Mouse (Mus musculus): ENCODE data around the gene Rai1. TPM values are rescaled to one million over a fixed set of nuclear protein-coding genes. Genes with fewer than 3 reads are reported as not detected.

Rai1 gene
- total RNA-seq, 2 experiments from 2014 or later: 23.4 to 24.4 TPM

DNA sequence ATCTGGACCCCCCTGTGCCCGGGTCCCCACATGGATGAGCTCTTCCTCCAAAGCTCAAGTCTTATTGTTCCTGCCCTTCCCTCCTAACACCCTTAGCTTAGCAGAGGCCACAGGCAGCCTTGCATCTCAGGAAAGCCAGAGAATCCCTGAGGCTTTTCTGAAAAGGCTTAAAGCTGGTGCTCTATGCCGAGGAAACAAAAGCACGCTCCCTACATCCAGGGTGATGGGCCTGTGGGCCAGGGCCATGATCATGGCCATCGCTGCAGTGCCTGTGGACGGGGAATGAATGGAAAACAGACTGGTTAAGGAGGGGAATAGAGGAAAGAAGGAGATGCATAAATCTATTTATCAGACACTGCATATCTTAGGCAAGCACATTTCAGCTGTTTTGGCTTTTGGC is 50.9 kb downstream of the Rai1 start:
- intact Hi-C loops (cut with DNase I): no loop called here
- no peak for DNase-seq (ENCODE audit: low spot score)

DNA sequence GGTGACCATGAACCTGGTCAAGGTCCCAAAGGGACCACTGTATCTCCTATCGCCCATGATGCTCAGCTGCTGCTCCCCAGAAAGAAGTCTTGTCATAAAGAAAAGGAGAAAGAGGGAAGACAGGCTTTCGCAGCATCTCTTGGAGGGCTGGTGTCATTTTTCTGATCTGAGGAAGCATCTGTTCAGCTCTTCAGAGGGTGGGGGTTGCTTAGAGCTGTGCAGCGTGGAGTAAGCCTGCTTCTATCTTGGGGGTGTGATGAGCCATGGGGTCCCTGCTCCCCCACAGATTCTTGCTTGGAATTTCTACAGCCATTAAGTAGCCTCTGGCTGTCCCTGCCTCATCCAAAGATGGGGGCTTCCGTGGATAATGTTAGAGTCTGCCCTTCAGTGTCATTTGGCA is 53.5 kb downstream of the Rai1 start:
- DNase-seq (ENCODE audit: low spot score): no peak
- intact Hi-C loops (cut with DNase I): no loop called here

DNA sequence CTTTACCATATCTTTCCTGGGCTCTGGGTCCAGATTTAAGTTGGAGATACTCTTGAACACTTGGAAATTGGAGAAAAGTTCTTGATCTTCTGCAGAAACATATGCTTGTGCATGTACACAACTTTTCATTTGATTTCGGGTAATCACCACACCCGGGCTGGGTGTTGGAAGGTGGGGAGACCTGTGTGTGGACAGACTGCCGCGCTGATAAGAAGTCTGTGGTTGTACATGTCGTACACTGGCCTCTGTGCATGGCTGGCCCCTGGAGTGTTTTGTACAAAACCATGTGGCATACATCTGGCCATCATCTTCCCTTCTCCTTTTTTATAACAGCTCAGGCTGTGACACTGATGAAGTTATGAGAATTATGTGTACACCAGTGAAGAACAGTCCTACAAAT is 55.1 kb downstream of the Rai1 start:
- no peak for DNase-seq (ENCODE audit: low spot score)
- intact Hi-C loops (cut with DNase I): no loop called here

DNA sequence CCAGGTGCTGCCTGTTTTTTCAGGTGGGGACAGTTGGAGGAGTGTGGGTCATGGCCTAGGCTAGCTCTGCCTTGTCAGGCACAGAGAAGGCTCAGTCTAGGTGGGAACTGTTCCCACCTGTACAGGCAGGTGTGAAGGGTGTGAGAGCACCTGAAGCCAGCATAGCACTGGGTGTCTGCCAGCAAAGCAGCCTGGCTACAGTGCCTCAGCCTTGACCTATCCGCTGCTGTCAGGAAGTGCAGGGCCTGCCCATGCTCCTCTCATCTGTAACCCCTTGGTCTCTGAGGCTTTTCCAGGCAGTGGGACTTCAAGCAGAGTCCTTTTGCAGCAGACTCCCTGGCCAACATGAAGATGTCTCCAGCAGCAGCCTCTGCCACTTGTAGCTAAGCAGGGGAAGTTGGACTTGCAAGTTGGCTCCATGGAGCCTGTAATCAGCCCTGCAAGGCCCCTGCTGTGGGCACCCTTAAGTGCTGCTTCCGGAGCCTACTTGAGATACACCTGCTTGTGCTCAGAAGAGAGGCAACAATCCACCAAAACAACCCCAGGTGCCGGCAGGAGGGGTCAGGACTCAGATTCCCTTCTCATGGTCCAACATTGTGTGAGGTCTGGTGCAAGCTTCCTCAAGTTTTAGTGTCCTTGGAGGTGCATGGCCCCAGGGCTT is 55.8 kb downstream of the Rai1 start:
- intact Hi-C loops (cut with DNase I): no loop called here
- no peak for DNase-seq (ENCODE audit: low spot score)

DNA sequence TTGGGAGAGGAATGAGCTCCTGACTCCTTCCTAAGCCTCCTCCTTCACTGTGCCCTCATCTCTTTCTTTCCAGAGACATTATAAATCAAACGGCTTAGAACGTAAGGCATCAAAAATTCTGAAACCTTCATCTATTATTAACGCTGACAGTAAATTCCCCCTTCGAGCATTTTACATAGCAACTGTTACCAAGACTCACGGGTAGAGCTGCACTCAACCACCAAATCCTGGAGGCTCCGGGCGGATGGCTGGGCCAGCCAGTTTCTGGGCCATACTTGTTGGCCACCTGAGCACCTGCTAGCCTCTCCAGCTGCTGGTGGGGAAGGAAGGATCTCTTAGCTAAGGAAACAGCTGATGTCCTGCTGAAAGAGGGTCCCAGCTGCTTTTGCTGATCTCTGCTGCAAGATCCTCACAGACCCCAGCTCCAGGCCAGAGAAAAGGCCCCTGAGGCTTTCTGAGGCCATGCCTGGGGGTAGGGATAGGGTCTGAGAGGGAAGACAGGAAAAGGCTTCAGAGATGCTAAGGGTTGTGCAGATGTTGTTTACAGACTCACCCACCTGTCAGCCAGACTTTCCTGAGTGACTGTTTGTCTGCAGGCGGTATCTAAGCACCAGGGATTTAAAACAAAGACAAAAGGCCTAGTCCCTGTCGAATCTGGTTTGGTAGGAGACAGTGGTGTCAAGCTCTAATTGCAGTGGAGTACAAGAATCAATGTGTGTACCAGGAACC is 56.5 kb downstream of the Rai1 start:
- DNase-seq (ENCODE audit: low spot score): no peak
- intact Hi-C loops (cut with DNase I): no loop called here

DNA sequence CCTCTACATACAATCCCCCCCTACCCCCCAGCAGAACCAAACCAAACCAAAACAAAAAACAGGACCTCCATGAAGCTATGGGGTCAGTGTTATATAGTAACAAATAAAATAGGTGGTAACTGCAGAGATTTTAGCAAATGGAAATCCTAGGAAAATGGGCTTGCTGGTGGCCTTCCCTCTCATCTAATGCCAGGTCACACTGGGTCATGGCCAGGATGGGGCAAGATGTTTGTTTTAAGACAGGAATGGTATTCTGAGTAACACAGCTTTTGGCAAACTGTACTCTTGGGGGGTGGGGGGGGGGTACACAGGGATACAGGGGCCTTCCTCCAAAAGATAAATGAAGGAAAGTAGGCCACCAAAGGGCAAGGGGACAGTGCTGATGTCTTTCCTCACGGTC is 57.7 kb downstream of the Rai1 start:
- DNase-seq (ENCODE audit: low spot score): no peak
- intact Hi-C loops (cut with DNase I): no loop called here

DNA sequence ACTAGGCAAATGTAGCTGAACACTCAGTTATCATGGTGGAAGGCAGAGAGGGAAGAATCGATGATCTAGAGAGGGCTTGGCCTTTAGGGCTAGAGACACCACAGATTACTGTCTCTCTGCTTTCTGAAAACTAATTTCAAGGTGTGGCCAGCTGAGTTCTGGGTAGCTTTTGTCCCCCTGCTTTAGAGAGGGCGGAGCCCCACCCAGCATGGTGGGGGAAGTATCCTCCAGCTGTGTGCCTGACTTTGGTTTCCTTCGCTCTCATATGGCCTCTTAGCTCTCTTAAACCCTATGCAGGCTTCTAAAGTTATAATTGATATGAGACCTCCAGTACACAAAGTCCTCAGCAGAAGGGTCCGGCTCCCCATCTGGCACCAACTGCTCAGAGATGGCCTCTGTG is 58.5 kb downstream of the Rai1 start:
- no peak for DNase-seq (ENCODE audit: low spot score)
- intact Hi-C loops (cut with DNase I): no loop called here

DNA sequence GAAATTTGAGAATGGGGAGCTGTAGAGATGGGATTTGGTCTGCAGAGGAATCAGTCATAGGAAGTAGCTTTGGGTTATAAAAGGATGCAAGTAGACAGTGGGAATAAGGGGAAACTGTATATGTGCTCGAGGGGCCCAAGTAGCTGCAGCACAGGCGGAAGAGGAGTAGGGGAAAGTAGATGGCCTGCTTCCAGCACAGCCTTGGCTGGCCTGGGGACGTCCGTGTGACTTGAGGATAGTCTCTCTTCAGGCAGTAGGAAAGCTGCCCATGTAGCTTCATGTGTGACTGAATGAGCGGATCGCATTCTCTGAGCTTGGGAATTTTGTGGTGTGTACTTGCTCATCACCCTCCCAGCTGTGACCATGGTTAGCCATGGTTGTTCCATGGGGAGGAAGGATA is 59.6 kb downstream of the Rai1 start:
- intact Hi-C loops (cut with DNase I): no loop called here
- DNase-seq (ENCODE audit: low spot score): no peak

DNA sequence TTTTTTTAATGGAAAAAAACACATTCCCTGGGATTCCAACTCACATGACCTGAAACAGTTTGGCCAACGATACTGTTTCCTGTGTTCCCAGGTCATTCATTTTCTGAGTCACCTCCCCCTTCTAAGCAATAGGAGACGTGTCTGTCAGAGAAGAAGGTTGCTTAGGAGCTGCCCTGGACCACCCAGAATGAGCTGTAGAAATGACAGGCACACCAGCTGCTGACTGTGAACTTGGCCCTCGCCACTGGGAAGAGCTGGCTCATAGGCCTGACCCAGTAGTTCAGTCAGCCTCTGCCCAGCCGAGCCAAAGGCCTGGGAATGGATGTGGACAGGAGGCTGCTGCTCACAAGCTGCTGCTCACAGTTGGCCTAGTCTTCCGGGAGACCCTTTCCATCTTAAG is 60.3 kb downstream of the Rai1 start:
- DNase-seq (ENCODE audit: low spot score): peak; percentile 41
- intact Hi-C loops (cut with DNase I): no loop called here

DNA sequence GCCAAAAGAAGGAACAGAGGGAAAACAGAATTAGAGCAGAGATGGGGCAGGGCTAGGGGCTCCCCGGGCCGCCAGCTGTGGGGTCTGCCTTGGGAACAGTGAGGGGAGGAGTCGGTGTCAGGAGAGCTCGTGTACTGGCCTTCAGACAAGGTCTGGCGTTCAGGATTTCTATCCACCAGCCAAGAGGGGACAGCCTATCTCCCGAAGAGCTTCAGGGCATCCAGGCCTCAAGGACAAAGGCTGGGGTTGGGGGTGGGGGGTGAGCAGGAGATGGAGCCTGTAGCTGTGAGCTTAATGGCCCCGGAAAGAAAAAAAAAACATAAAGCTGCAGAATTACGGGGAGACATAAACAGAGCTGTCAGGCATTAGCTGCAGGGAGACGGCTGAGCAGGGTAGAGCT is 64.0 kb downstream of the Rai1 start:
- intact Hi-C loops (cut with DNase I): no loop called here

DNA sequence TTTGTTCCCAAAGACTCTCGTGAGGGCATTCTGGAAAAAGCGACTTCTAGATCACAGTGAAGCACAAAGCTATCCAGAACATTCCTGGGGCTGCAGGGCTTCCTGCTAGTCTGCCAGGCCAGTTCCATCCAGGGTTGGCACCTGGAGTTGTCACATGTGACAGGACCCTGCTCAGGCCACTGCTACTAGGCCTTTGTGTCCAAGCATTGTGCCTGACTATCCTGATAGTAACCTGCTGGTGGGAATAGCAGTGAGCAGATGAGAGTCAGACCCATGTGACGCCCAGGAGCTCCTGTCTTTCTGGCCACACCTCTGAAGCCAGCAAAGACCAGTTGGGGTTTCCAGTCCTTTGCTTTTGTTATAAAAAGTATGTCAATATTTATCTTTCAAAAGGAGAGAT is 67.3 kb downstream of the Rai1 start:
- DNase-seq (ENCODE audit: low spot score): no peak
- intact Hi-C loops (cut with DNase I): loop anchor here (5.0 kb wide), 1 partner anchor 35 kb away; no protein-coding TSS in a partner anchor

More for the DNA sequence above, 64.0 kb downstream of the Rai1 start:
- no peak for DNase-seq (ENCODE audit: low spot score)

DNA sequence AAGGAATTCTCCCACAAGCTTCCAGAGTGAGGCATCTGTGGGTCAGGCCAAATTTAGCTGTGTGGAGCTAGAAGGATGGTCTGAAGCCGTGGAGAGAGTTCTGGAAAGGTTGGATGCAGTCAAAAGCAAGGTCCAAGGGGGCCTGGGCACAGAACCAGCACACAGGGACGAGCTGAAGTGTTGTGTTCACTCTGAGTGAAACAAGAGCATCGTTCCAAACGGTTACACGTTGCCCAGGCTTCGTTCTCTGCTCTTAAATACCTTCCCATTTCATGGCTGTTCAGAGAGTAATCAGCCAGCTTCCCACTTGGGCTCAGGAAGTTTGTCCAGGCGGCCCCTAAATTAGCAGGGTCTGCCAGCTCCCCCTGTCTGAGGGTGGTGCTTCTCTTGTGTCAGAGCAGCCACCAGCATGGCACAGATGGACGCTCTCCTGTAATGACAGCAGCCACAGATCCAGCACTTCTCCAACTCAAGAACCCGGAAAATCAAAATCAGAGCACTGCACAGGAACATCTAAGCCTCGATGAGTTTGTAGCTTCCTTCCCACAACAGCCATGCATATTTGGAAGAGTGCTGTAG is 68.9 kb downstream of the Rai1 start:
- intact Hi-C loops (cut with DNase I): loop anchor here (5.0 kb wide), 1 partner anchor 36 kb away; no protein-coding TSS in a partner anchor
- no peak for DNase-seq (ENCODE audit: low spot score)

DNA sequence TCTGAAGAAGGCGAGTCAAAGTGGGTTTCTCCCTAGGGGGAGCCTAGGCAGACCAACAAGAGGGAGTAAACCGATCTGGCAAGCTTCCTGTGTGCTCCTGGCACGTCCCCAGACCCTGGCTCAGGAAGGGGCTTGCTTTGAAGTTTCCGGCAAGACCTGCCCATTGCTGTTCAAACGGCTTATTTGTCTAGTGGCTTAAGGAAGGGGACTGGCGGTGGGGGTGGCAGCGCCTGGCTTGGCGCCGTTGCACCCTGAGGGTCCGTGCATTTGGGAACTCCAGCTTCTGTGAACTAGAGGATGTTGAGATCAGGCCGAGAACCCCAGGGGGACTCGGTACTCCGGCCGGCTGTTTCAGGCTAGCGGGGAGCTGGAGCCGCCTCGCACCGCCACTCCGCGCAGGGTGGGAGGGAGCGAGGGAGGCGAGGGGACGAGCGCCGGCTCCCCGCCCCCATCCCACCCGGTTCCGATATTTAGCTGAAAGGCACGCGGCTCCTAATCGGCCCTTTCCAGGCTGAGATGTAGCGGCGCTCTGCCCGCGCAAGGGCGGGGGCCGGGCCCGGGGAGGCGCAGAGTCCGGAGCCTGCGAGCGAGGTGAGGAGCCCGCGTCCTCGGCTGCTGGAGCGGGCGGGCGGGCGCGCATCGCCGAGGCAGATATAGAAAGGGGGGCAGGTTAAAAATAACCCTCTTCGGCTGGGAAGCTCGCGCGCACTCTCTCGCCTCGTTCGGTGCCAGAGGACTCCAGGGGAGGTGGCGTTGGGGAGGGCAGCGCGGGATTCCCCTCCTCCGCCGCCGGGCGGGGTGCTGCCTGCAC is 70.8 kb downstream of the Rai1 start:
- DNase-seq (ENCODE audit: low spot score): peak; percentile 55
- intact Hi-C loops (cut with DNase I): loop anchor here (2.0 kb wide), 1 partner anchor 61 kb away; no protein-coding TSS in a partner anchor

DNA sequence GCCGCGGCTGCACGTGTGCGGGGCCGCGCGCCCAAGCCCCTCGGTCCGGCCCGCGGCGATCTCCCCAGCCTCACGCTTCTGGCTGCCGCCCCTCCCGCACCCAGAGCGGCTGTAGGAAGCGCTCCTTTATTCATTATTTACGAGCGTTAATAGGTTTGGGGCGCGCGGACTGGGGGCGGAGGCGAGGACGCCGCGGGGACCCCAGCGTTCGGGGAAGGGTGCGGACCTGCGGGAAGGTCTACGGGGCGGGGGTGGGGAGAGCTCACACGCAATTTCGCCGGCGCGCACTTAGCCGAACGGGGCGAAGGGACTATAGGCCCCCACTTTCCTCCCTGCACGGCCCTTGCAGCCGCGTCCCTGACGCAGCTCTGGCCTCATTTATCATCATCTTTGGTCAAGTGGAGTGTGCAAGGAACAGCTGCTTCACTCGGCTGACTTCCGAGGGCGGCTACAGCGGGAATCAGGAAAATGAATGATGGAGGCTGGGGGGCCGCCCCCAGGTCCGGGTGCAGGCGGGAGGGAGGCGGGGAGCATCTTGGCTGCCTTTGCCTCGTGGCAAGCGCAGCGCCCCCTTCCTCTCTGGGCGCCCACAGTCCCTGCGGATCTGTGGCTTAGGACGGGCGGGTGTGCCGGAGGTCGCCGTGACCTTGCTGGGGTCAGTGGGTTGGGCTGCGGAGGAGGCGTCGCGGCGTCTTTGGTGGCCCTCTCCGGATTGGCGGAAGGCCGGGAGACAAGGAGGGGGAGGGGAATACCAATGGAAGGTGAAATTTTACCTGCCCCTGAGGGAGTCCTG is 71.6 kb downstream of the Rai1 start:
- intact Hi-C loops (cut with DNase I): loop anchor here (2.0 kb wide), 1 partner anchor 62 kb away; no protein-coding TSS in a partner anchor
- peak; percentile 57 for DNase-seq (ENCODE audit: low spot score)

DNA sequence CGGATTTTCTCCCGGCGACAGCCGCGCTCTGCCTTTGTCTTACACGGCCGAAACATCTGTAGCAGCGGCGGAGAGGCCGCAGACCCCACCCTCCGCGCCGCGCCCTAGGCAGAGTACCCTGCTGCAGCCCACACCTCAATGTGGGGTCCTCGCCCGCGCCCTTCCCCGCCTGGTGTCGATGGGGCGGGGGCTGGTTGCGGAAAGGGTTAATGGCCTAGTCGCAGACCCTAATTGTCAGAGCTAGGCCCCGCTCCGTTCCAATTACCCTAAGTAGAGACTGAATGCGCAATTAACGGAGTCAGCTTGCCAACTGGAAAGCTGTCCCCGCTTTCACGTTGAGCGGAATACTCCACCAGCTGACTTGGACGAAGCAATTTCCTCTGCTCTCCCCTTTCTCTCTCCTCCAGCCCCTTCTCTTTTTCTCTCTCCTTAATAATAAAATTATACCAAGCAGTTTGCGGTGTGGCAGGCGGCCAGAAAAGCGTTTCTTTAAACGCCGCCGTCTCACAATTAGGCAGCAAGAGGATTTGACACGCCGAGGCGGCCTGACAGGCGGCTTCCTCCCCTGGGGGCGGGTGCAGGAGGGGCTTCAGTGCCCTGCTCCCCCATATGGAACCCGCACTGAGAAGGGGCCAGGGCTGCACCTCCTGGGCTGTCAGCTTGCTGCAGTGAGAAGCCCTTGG is 72.3 kb downstream of the Rai1 start:
- no peak for DNase-seq (ENCODE audit: low spot score)
- intact Hi-C loops (cut with DNase I): loop anchor here (2.0 kb wide), 1 partner anchor 62 kb away; no protein-coding TSS in a partner anchor

DNA sequence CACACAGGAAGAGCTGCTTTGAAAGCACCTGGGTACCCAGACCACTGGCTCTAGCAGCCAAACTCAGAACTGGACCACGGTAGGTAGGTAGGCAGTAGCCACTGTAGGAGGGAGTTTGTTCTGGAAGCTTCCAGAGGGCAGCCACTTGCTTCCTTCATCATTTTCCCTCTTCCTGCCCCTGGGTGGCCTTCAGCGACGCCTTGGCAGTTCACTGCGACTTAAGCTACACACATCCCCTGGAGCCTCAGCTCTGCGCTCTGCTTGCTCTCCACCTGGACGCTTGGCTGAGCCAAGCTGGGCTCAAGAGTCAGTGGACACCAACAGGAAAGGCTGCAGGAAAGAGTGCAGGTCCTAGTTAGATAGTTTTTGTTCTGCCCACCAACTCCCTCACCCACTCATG is 73.2 kb downstream of the Rai1 start:
- no peak for DNase-seq (ENCODE audit: low spot score)
- intact Hi-C loops (cut with DNase I): no loop called here

DNA sequence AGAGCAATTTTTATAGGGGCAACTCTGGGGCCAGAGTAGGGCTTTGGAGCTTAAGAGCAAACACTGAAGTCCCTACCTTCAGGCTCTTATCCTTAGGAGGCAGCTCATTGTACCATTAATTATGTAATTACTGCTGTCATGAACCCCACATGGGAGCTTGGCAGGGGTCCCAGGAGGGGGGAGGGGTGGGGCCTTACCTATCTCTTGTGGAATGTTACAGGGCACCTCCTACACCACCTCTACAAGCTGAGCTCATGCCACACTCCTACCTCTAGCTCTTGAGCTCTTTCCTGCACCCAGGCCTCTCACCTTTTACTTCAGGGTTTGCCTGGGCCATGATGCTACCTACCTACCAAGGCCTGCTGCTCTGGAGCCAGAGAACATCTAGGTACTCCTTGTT is 73.7 kb downstream of the Rai1 start:
- intact Hi-C loops (cut with DNase I): no loop called here
- DNase-seq (ENCODE audit: low spot score): no peak

DNA sequence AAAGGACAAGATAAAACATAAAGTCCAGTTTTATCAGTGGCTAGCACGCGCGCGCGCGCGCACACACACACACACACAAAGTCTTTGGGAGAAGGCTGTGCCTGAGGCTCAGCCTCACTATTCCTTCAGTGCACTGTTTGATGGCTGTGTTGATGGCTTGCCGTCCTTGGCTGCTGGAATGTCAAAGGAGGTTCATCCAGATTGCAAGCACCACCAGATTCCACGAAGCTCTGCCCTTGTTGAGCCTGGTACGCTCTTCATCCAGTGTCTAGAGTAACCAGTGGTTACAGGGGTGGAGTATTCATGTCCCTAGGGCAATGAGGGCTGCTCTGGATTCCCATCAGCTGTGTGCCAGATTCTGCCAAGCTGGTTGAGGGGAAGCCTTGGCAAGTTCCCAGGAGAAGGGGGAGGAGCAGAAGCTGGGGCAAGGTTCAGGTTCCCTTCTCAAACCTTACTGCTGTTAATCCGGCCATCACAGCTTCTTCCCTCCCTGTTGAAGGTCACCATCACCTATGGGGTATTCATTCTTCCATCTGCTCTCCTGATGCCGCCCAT is 77.4 kb downstream of the Rai1 start:
- DNase-seq (ENCODE audit: low spot score): no peak
- intact Hi-C loops (cut with DNase I): no loop called here

DNA sequence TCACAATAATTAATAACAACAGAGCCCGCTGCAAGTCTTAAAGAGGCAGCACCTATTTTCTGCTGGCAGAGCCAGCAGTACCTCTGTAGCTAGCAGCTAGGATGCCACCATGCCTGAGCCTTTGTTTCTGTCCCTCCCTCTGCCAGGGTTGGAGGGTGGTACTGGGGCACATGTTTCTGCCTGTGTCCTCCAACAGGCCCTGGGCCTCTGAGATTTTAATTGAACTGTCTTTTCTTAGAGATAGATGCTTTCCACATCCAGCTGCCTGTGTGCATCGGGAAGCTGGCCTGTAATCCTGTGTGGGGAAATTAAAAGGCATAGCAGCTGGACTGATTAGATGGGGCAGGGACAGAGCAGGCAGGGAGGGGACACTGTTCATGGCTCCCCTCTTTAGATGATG is 77.9 kb downstream of the Rai1 start:
- no peak for DNase-seq (ENCODE audit: low spot score)
- intact Hi-C loops (cut with DNase I): no loop called here
